Mouse (Mus musculus) kidney, embryonic 15.5 days (tissue): ENCODE measurements around the gene Magi2. TPM values are rescaled to one million over a fixed set of nuclear protein-coding genes. Genes with fewer than 3 reads are reported as not detected.

Experiments used
- ATAC-seq: fragments of 200-750 bp; cut with Nextera tagmentation; replicated peaks from 2 replicates; pipeline ENCODE4 v1.8.0; 2017; ENCODE audit warnings: moderate TSS enrichment; ENCODE audit not compliant: low FRiP score
- H3K27ac ChIP-seq: fragments of 300-500 bp; sonication (generic); 2 replicates; pipeline ENCODE4 v1.5.1; 2015; ENCODE audit warnings: mild to moderate bottlenecking, inconsistent platforms
- H3K27me3 ChIP-seq: fragments of 300-500 bp; sonication (generic); 2 replicates; pipeline ENCODE4 v1.6.1; 2015; ENCODE audit warnings: inconsistent platforms
- H3K36me3 ChIP-seq: fragments of 300-500 bp; sonication (generic); 2 replicates; pipeline ENCODE4 v1.6.1; 2015; ENCODE audit warnings: inconsistent platforms
- H3K4me1 ChIP-seq: fragments of 300-500 bp; sonication (generic); 2 replicates; pipeline ENCODE4 v1.6.1; 2015; ENCODE audit warnings: inconsistent platforms
- H3K4me2 ChIP-seq: fragments of 300-500 bp; sonication (generic); 2 replicates; pipeline ENCODE4 v1.6.1; 2015; ENCODE audit warnings: moderate library complexity, mild to moderate bottlenecking, inconsistent platforms
- H3K4me3 ChIP-seq: fragments of 300-500 bp; sonication (generic); replicated peaks from 2 replicates; pipeline ENCODE4 v1.5.1; 2015; ENCODE audit warnings: mild to moderate bottlenecking, inconsistent platforms
- H3K9ac ChIP-seq: fragments of 300-500 bp; sonication (generic); 2 replicates; pipeline ENCODE4 v1.6.1; 2015; ENCODE audit warnings: mild to moderate bottlenecking, inconsistent platforms
- H3K9me3 ChIP-seq: fragments of 300-500 bp; sonication (generic); replicated peaks from 2 replicates; pipeline ENCODE4 v1.6.1; 2016; ENCODE audit warnings: inconsistent platforms
- WGBS: fragments of 180-500 bp; shearing (Covaris S2); methylation state at CpG from one replicate; pipeline ENCODE4 v1.1.7; 2015; ENCODE audit warnings: mixed read lengths; 5-methylcytosine and 5-hydroxymethylcytosine counted together
- polyA plus RNA-seq: library from polyadenylated mRNA; unstranded; fragments of >200 nt; fragmentation: Nextera tagmentation; extraction: Ambion mirVana; gene quantifications from 2 replicates; pipeline ENCODE4 v1.2.1, GENCODE M21; 2015

Magi2 gene
- polyA plus RNA-seq, 1 experiment from 2014 or later, result 18.6 TPM

- Histone ChIP-seq H3K4me2 (no peak overlapping the region), H3K4me3 (no peak overlapping the region), H3K9ac (no peak overlapping the region), H3K27ac (no peak overlapping the region), H3K9me3 (no peaks in the 10 kb centered on the region), H3K36me3 (no peaks in the 10 kb centered on the region), H3K27me3 (no peaks in the 10 kb centered on the region), H3K4me1 (no peaks in the 10 kb centered on the region)
- ATAC-seq, result no peak
- 94% methylated on average over 1 of the region's 1 CpGs for WGBS
Observed at GRCm38 (mm10) chr5:19611788-19612187, 385.0 kb downstream of the Magi2 start.

DNA sequence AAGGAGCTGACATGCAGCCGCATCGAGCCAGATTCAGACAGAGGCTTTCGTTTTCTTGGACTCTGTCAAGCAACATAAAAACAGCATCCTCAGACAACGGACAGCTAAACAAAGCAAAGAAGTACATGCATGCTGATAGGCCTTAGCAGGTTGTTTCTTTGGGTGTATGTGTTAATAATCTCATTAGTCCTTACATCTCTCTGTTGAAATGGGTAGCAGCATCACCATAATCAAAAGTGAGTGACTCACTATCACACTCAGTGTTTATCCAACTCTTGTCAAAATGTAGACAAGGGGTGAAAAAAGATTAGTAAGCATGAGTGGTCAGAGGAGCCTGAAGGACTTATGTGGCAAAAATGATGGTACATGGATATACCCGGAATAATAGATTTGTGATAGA, 394.8 kb downstream of the Magi2 start:
- ATAC-seq, result no peak
- no peaks in the 10 kb centered on the region for H3K4me1 ChIP-seq
- no peak overlapping the region for H3K4me2 ChIP-seq
- H3K27me3 ChIP-seq, result no peaks in the 10 kb centered on the region
- H3K9ac ChIP-seq, result no peak overlapping the region
- no peak overlapping the region for H3K4me3 ChIP-seq
- WGBS, result 88% methylated on average over 5 of the region's 5 CpGs
- no peak overlapping the region for H3K27ac ChIP-seq
- no peaks in the 10 kb centered on the region for H3K36me3 ChIP-seq
- no peaks in the 10 kb centered on the region for H3K9me3 ChIP-seq

- ATAC-seq, result no peak
- Histone ChIP-seq H3K9ac (no peak overlapping the region), H3K9me3 (no peaks in the 10 kb centered on the region), H3K4me2 (no peak overlapping the region), H3K27me3 (no peaks in the 10 kb centered on the region), H3K27ac (no peak overlapping the region), H3K4me1 (no peaks in the 10 kb centered on the region), H3K36me3 (no peaks in the 10 kb centered on the region), H3K4me3 (no peak overlapping the region)
- WGBS, result 95% methylated on average over 1 of the region's 1 CpGs
Observed at GRCm38 (mm10) chr5:19633976-19634375, 407.1 kb downstream of the Magi2 start.

- H3K27ac ChIP-seq, result no peak overlapping the region
- no peak for ATAC-seq
- H3K4me2 ChIP-seq, result no peak overlapping the region
- H3K36me3 ChIP-seq, result no peaks in the 10 kb centered on the region
- 62% methylated on average over 2 of the region's 2 CpGs for WGBS
- no peaks in the 10 kb centered on the region for H3K4me1 ChIP-seq
- no peak overlapping the region for H3K4me3 ChIP-seq
- no peaks in the 10 kb centered on the region for H3K27me3 ChIP-seq
- H3K9me3 ChIP-seq, result no peaks in the 10 kb centered on the region
- no peak overlapping the region for H3K9ac ChIP-seq
Observed at GRCm38 (mm10) chr5:19637789-19638188, 411.0 kb downstream of the Magi2 start.

DNA sequence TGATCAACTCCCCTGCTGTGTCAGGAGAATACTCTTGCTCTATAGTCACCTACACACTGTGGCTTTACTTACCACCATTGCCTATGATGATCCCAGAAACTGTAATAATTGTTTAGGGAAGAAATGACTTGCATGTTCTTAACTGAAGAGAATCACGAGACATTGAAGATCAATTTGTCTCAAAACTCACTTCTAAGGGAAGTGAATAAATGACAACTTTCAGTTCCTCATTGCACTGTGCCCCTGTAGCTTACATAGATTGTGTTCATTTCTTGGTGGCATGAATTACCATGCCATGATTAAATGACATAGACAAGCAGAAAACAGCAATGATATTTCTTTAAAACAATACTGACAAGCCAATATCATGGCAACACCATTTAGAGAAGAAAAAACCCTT, 429.1 kb downstream of the Magi2 start:
- H3K27ac ChIP-seq, result no peak overlapping the region
- H3K4me1 ChIP-seq, result no peaks in the 10 kb centered on the region
- no peaks in the 10 kb centered on the region for H3K9me3 ChIP-seq
- no peak overlapping the region for H3K9ac ChIP-seq
- no peak overlapping the region for H3K4me2 ChIP-seq
- no peak overlapping the region for H3K4me3 ChIP-seq
- WGBS, result 85% methylated on average over 1 of the region's 1 CpGs
- ATAC-seq, result no peak
- no peaks in the 10 kb centered on the region for H3K27me3 ChIP-seq
- H3K36me3 ChIP-seq, result no peaks in the 10 kb centered on the region

DNA sequence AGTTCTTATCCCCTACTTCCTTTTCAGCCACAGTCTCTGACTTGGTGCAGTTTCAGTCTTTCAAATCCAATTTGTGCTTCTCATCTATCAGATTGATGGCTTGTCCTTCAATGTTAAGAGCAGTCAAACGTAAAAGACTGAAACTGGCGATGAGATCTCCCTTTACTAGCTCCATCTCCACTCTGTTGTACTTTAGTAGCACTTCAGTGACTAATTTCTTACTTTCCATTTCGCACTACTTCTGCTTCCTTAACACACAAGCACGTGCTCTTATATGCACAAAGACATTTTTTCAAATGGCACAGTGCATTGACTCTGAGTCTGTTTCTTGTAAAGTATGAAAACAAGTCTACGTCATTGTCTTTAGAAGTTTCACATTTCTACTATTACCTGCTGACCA, 439.6 kb downstream of the Magi2 start:
- H3K4me3 ChIP-seq, result no peak overlapping the region
- no peaks in the 10 kb centered on the region for H3K9me3 ChIP-seq
- H3K27me3 ChIP-seq, result no peaks in the 10 kb centered on the region
- no peaks in the 10 kb centered on the region for H3K4me1 ChIP-seq
- 88% methylated on average over 5 of the region's 5 CpGs for WGBS
- H3K4me2 ChIP-seq, result no peak overlapping the region
- H3K9ac ChIP-seq, result no peak overlapping the region
- no peak overlapping the region for H3K27ac ChIP-seq
- no peak for ATAC-seq
- H3K36me3 ChIP-seq, result no peaks in the 10 kb centered on the region

GRCm38 (mm10) chr5:19717296-19717695, 490.5 kb downstream of the Magi2 start:
- H3K9me3 ChIP-seq, result no peaks in the 10 kb centered on the region
- ATAC-seq, result no peak
- no peak overlapping the region for H3K4me2 ChIP-seq
- no peak overlapping the region for H3K4me3 ChIP-seq
- 79% methylated on average over 2 of the region's 2 CpGs for WGBS
- H3K27ac ChIP-seq, result no peak overlapping the region
- no peaks in the 10 kb centered on the region for H3K36me3 ChIP-seq
- H3K9ac ChIP-seq, result no peak overlapping the region
- H3K27me3 ChIP-seq, result no peaks in the 10 kb centered on the region
- H3K4me1 ChIP-seq, result no peaks in the 10 kb centered on the region

GRCm38 (mm10) chr5:19726277-19726676, 499.4 kb downstream of the Magi2 start:
- Histone ChIP-seq H3K27ac (no peak overlapping the region), H3K36me3 (no peaks in the 10 kb centered on the region), H3K4me2 (no peak overlapping the region), H3K9ac (no peak overlapping the region), H3K4me3 (no peak overlapping the region), H3K9me3 (0 out of 2 replicates have a peak, but pooled peaks cover 3% of the 10 kb centered on the region), H3K27me3 (no peaks in the 10 kb centered on the region), H3K4me1 (no peaks in the 10 kb centered on the region)
- ATAC-seq, result no peak

DNA sequence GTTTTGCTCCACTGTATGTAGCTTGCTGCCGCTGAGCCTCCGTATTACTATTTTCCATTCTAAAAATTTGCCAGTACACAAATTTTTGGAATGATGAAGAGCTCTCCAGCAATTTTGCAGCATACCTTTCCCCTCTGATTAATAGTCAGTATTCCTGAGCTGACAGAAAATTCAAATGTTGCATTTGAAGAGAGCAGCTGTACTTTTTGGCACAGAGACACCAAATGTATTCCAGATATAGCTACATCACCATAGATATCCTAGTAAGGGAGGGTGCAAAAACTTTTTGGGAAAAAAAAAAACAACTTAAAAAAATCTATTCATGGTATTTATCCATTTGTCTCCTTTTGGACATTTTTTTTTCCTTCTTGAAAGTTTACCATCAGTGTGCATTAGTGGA, 518.5 kb downstream of the Magi2 start:
- no peaks in the 10 kb centered on the region for H3K36me3 ChIP-seq
- H3K27me3 ChIP-seq, result no peaks in the 10 kb centered on the region
- no peak overlapping the region for H3K4me2 ChIP-seq
- H3K9me3 ChIP-seq, result no peaks in the 10 kb centered on the region
- H3K4me1 ChIP-seq, result no peaks in the 10 kb centered on the region
- no peak overlapping the region for H3K4me3 ChIP-seq
- WGBS, result 93% methylated on average over 2 of the region's 2 CpGs
- no peak for ATAC-seq
- no peak overlapping the region for H3K27ac ChIP-seq
- H3K9ac ChIP-seq, result no peak overlapping the region

- Histone ChIP-seq H3K4me3 (no peak overlapping the region), H3K4me2 (no peak overlapping the region), H3K9ac (no peak overlapping the region), H3K4me1 (no peaks in the 10 kb centered on the region), H3K9me3 (no peaks in the 10 kb centered on the region), H3K27ac (no peak overlapping the region), H3K36me3 (no peaks in the 10 kb centered on the region), H3K27me3 (no peaks in the 10 kb centered on the region)
- 70% methylated on average over 6 of the region's 6 CpGs for WGBS
- no peak for ATAC-seq
Observed at GRCm38 (mm10) chr5:19745916-19746315, 519.1 kb downstream of the Magi2 start.

GRCm38 (mm10) chr5:19746865-19747514, 520.2 kb downstream of the Magi2 start:
- Histone ChIP-seq H3K27ac (no peak overlapping the region), H3K9me3 (no peaks in the 10 kb centered on the region), H3K9ac (no peak overlapping the region), H3K4me3 (no peak overlapping the region), H3K36me3 (no peaks in the 10 kb centered on the region), H3K4me1 (no peaks in the 10 kb centered on the region), H3K4me2 (no peak overlapping the region), H3K27me3 (no peaks in the 10 kb centered on the region)
- WGBS, result 74% methylated on average over 12 of the region's 12 CpGs
- ATAC-seq, result no peak

DNA sequence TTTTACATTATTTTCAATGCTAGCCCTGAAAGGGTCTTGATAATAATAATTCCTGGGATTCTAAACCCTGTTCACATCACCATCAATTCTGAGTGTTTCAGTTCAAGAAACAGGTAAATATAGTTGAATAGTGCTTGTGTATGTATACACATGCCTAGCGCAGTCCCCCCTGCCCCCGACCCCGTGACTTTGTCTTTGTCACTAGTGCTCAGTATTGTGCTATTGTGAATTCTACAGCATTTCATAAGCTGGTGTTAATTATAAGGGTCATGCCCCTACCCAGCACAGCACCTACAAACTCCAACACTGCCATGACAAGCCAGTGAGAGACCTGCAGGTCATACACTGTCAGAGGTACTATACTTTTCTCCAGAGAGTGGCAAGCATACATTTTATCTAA, 520.8 kb downstream of the Magi2 start:
- ATAC-seq, result no peak
- Histone ChIP-seq H3K4me3 (no peak overlapping the region), H3K9me3 (no peaks in the 10 kb centered on the region), H3K27me3 (no peaks in the 10 kb centered on the region), H3K9ac (no peak overlapping the region), H3K4me1 (no peaks in the 10 kb centered on the region), H3K36me3 (no peaks in the 10 kb centered on the region), H3K4me2 (no peak overlapping the region), H3K27ac (no peak overlapping the region)
- 93% methylated on average over 3 of the region's 3 CpGs for WGBS

DNA sequence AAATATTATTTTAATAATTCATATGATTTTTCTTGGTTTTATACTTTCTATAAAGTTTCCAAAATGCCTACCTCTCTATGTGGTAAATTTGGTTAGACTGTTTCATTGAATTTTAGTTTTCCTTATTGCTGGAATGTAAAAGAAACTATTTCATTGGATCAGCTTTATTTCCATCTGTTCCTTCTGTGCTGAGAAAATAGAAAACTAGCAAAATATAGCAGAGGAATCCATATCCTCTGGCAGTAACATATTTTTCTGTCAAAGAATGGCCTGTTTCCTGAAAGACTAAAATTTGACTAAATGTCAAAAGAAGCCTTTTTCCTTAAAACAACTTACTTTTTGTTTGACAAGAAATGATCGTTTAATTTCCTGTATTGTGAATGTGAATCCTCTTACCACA, 552.4 kb downstream of the Magi2 start:
- Histone ChIP-seq H3K36me3 (no peaks in the 10 kb centered on the region), H3K27me3 (no peaks in the 10 kb centered on the region), H3K4me2 (no peak overlapping the region), H3K9me3 (no peaks in the 10 kb centered on the region), H3K27ac (no peak overlapping the region), H3K4me1 (no peaks in the 10 kb centered on the region), H3K4me3 (no peak overlapping the region), H3K9ac (no peak overlapping the region)
- no peak for ATAC-seq
- 80% methylated on average over 1 of the region's 1 CpGs for WGBS
